Mouse (Mus musculus): Measurements from ENCODE around the gene Capn1. TPM values are rescaled to one million over a fixed set of nuclear protein-coding genes. Genes with fewer than 3 reads are reported as not detected.

The Capn1 gene
- polyA plus RNA-seq, 1 experiment = 68.9 TPM

- no peak for DNase-seq
- Histone ChIP-seq H3K4me1 (ENCODE audit: control insufficient read depth, insufficient read depth, low read length) (no peaks in the 10 kb centered on the region), H3K4me3 (replicated peaks; ENCODE audit: extremely low read depth, low read depth, low read length) (no peak overlapping the region)
- no peak for TF ChIP-seq CTCF (IDR thresholded peaks at IDR 0.05; ENCODE audit: insufficient read depth, low read length)
- TF ChIP-seq POLR2A (IDR thresholded peaks at IDR 0.05; ENCODE audit: borderline replicate concordance, extremely low read depth, low read depth, low read length) = no peak
- WGBS = 64% methylated on average over 9 of the region's 9 CpGs
These were observed 26.6 kb upstream of the Capn1 start for GRCm38 (mm10) chr19:6042293-6042692.

- TF ChIP-seq POLR2A (IDR thresholded peaks at IDR 0.05; ENCODE audit: borderline replicate concordance, extremely low read depth, low read depth, low read length) = no peak
- TF ChIP-seq CTCF (IDR thresholded peaks at IDR 0.05; ENCODE audit: insufficient read depth, low read length) = no peak
- H3K4me3 ChIP-seq (replicated peaks; ENCODE audit: extremely low read depth, low read depth, low read length) = no peak overlapping the region
- DNase-seq = no peak
- no peaks in the 10 kb centered on the region for H3K4me1 ChIP-seq (ENCODE audit: control insufficient read depth, insufficient read depth, low read length)
These were observed 24.3 kb upstream of the Capn1 start for GRCm38 (mm10) chr19:6040002-6040401.

- Histone ChIP-seq H3K4me1 (ENCODE audit: control insufficient read depth, insufficient read depth, low read length) (no peaks in the 10 kb centered on the region), H3K4me3 (replicated peaks; ENCODE audit: extremely low read depth, low read depth, low read length) (no peak overlapping the region)
- 78% methylated on average over 7 of the region's 7 CpGs for WGBS
- no peak for TF ChIP-seq POLR2A (IDR thresholded peaks at IDR 0.05; ENCODE audit: borderline replicate concordance, extremely low read depth, low read depth, low read length)
- TF ChIP-seq CTCF (IDR thresholded peaks at IDR 0.05; ENCODE audit: insufficient read depth, low read length) = no peak
- no peak for DNase-seq
These were observed 22.6 kb upstream of the Capn1 start for GRCm38 (mm10) chr19:6038326-6038725.

- no peak overlapping the region for H3K4me3 ChIP-seq (replicated peaks; ENCODE audit: extremely low read depth, low read depth, low read length)
- no peaks in the 10 kb centered on the region for H3K4me1 ChIP-seq (ENCODE audit: control insufficient read depth, insufficient read depth, low read length)
- no peak for DNase-seq
- TF ChIP-seq POLR2A (IDR thresholded peaks at IDR 0.05; ENCODE audit: borderline replicate concordance, extremely low read depth, low read depth, low read length) (no peak), CTCF (IDR thresholded peaks at IDR 0.05; ENCODE audit: insufficient read depth, low read length) (no peak)
These were observed 22.0 kb upstream of the Capn1 start for GRCm38 (mm10) chr19:6037695-6038094.

GRCm38 (mm10) chr19:6035966-6036585 is 20.4 kb upstream of the Capn1 start:
- TF ChIP-seq POLR2A (IDR thresholded peaks at IDR 0.05; ENCODE audit: borderline replicate concordance, extremely low read depth, low read depth, low read length) = no peak
- no peak for TF ChIP-seq CTCF (IDR thresholded peaks at IDR 0.05; ENCODE audit: insufficient read depth, low read length)

GRCm38 (mm10) chr19:6030520-6031280 is 15.0 kb upstream of the Capn1 start:
- WGBS = 72% methylated on average over 14 of the region's 14 CpGs
- DNase-seq = no peak
- 0 out of 2 replicates have a peak, but pooled peaks cover 3% of the 10 kb centered on the region for H3K4me1 ChIP-seq (ENCODE audit: control insufficient read depth, insufficient read depth, low read length)
- H3K4me3 ChIP-seq (replicated peaks; ENCODE audit: extremely low read depth, low read depth, low read length) = no peak overlapping the region
- no peak for TF ChIP-seq CTCF (IDR thresholded peaks at IDR 0.05; ENCODE audit: insufficient read depth, low read length)
- TF ChIP-seq POLR2A (IDR thresholded peaks at IDR 0.05; ENCODE audit: borderline replicate concordance, extremely low read depth, low read depth, low read length) = no peak

More at GRCm38 (mm10) chr19:6035966-6036585, 20.4 kb upstream of the Capn1 start:
- Histone ChIP-seq H3K4me1 (ENCODE audit: control insufficient read depth, insufficient read depth, low read length) (no peaks in the 10 kb centered on the region), H3K4me3 (replicated peaks; ENCODE audit: extremely low read depth, low read depth, low read length) (no peak overlapping the region)
- 70% methylated on average over 9 of the region's 9 CpGs for WGBS
- DNase-seq = no peak

- H3K4me3 ChIP-seq (replicated peaks; ENCODE audit: extremely low read depth, low read depth, low read length) = no peak overlapping the region
- TF ChIP-seq POLR2A (IDR thresholded peaks at IDR 0.05; ENCODE audit: borderline replicate concordance, extremely low read depth, low read depth, low read length) = no peak
- no peak for TF ChIP-seq CTCF (IDR thresholded peaks at IDR 0.05; ENCODE audit: insufficient read depth, low read length)
- 73% methylated on average over 9 of the region's 9 CpGs for WGBS
- H3K4me1 ChIP-seq (ENCODE audit: control insufficient read depth, insufficient read depth, low read length) = 0 out of 2 replicates have a peak, but pooled peaks cover 3% of the 10 kb centered on the region
- no peak for DNase-seq
These were observed 13.7 kb upstream of the Capn1 start for GRCm38 (mm10) chr19:6029426-6029825.

GRCm38 (mm10) chr19:6028991-6029390 is 13.3 kb upstream of the Capn1 start:
- WGBS = 41% methylated on average over 6 of the region's 6 CpGs
- TF ChIP-seq CTCF (IDR thresholded peaks at IDR 0.05; ENCODE audit: insufficient read depth, low read length) (no peak), POLR2A (IDR thresholded peaks at IDR 0.05; ENCODE audit: borderline replicate concordance, extremely low read depth, low read depth, low read length) (no peak)
- no peak overlapping the region for H3K4me3 ChIP-seq (replicated peaks; ENCODE audit: extremely low read depth, low read depth, low read length)

GRCm38 (mm10) chr19:6023930-6024329 is 8.2 kb upstream of the Capn1 start:
- no peak for DNase-seq
- H3K4me3 ChIP-seq (replicated peaks; ENCODE audit: extremely low read depth, low read depth, low read length) = no peak overlapping the region
- WGBS = 68% methylated on average over 7 of the region's 7 CpGs
- no peaks in the 10 kb centered on the region for H3K4me1 ChIP-seq (ENCODE audit: control insufficient read depth, insufficient read depth, low read length)
- TF ChIP-seq CTCF (IDR thresholded peaks at IDR 0.05; ENCODE audit: insufficient read depth, low read length) (no peak), POLR2A (IDR thresholded peaks at IDR 0.05; ENCODE audit: borderline replicate concordance, extremely low read depth, low read depth, low read length) (no peak)

More at GRCm38 (mm10) chr19:6028991-6029390, 13.3 kb upstream of the Capn1 start:
- H3K4me1 ChIP-seq (ENCODE audit: control insufficient read depth, insufficient read depth, low read length) = 0 out of 2 replicates have a peak, but pooled peaks cover 3% of the 10 kb centered on the region
- no peak for DNase-seq

- no peak overlapping the region for H3K4me3 ChIP-seq (replicated peaks; ENCODE audit: extremely low read depth, low read depth, low read length)
- DNase-seq = no peak
- WGBS = 53% methylated on average over 8 of the region's 8 CpGs
- no peaks in the 10 kb centered on the region for H3K4me1 ChIP-seq (ENCODE audit: control insufficient read depth, insufficient read depth, low read length)
- TF ChIP-seq POLR2A (IDR thresholded peaks at IDR 0.05; ENCODE audit: borderline replicate concordance, extremely low read depth, low read depth, low read length) = no peak
- TF ChIP-seq CTCF (IDR thresholded peaks at IDR 0.05; ENCODE audit: insufficient read depth, low read length) = no peak
These were observed 7.4 kb upstream of the Capn1 start for GRCm38 (mm10) chr19:6023059-6023458.

All from lung, adult 2 months (tissue).